Mouse (Mus musculus) testis, adult 2 months (tissue): ENCODE data around the gene Nop9.

Experiments used
- CTCF ChIP-seq: fragments of 200-500 bp; IDR thresholded peaks from 2 replicates; pipeline ENCODE4 v1.5.1; 2012; ENCODE audit warnings: low read depth, mild to moderate bottlenecking, inconsistent platforms, low read length, moderate library complexity; ENCODE audit not compliant: control insufficient read depth, insufficient read depth, insufficient replicate concordance
- POLR2A ChIP-seq: fragments of 200-500 bp; IDR thresholded peaks from 2 replicates; pipeline ENCODE4 v1.6.1; 2012; ENCODE audit warnings: low read depth, mild to moderate bottlenecking, inconsistent platforms, low read length, moderate library complexity; ENCODE audit not compliant: control insufficient read depth

GRCm38 (mm10) chr14:55723433-55723832, 22.1 kb upstream of the Nop9 start:
- TF ChIP-seq CTCF (no peak), POLR2A (no peak)
